In genomic region chr1:39922714-39923113, GRCm38 (mm10) we compare ENCODE assay signal across 8 mouse cellular contexts. TPM values are rescaled to one million over a fixed set of nuclear protein-coding genes. Genes with fewer than 3 reads are reported as not detected.
DNase-seq lines count a peak whose midpoint lies in the region; ATAC-seq lines count a peak whose summit lies in the region.

No protein-coding gene starts in this region.

- no peak overlapping the region for H3K9ac ChIP-seq in lung, embryonic 16.5 days (ENCODE audit: low read length)

- H3K4me3 ChIP-seq in brown adipose tissue, adult 24 weeks (ENCODE audit: insufficient read depth, low read depth, low read length), result no peak overlapping the region
- no peak overlapping the region for H3K4me3 ChIP-seq in lung, embryonic 16.5 days (ENCODE audit: low read length)
- no peak overlapping the region for H3K4me3 ChIP-seq in forebrain, embryonic 10.5 days

- H3K27me3 ChIP-seq in lung, embryonic 16.5 days (ENCODE audit: control insufficient read depth, insufficient read depth, low read depth, low read length), result no peaks in the 10 kb centered on the region
- no peaks in the 10 kb centered on the region for H3K27me3 ChIP-seq in forebrain, embryonic 10.5 days (ENCODE audit: poor library complexity, severe bottlenecking)

- no peaks in the 10 kb centered on the region for H3K9me3 ChIP-seq in lung, embryonic 16.5 days (ENCODE audit: control insufficient read depth, low read length)
- no peaks in the 10 kb centered on the region for H3K9me3 ChIP-seq in forebrain, embryonic 10.5 days

- WGBS in lung, embryonic 16.5 days, result 23% methylated on average over 8 of the region's 8 CpGs
- 54% methylated on average over 8 of the region's 8 CpGs for WGBS in forebrain, embryonic 10.5 days

- peak overlapping the region; percentile 30 for H3K27ac ChIP-seq in brown adipose tissue, adult 24 weeks (replicated peaks; ENCODE audit: low read depth, low read length)
- H3K27ac ChIP-seq in lung, embryonic 16.5 days (ENCODE audit: low read length), result peak overlapping the region; percentile 65
- no peak overlapping the region for H3K27ac ChIP-seq in forebrain, embryonic 10.5 days

- H3K4me2 ChIP-seq in lung, embryonic 16.5 days (ENCODE audit: low read depth, low read length), result peak overlapping the region; percentile 13; the same call in 1 of the 2 replicates

- peak; percentile 27 for ATAC-seq in frontal cortex, adult (ENCODE audit: low TSS enrichment)
- peak; percentile 46; the same call in 1 of the 2 replicates for ATAC-seq in lung, embryonic 16.5 days (ENCODE audit: low read depth)

- DNase-seq in frontal cortex, postnatal 10 days (ENCODE audit: low spot score in 2 of 2), result no peak
- DNase-seq in induced T-regulatory cell, adult 2 months (ENCODE audit: low read depth), result peak; percentile 89
- peak; percentile 67 for DNase-seq in thymus, postnatal 14 days
- no peak for DNase-seq in forebrain, embryonic 10.5 days (ENCODE audit: extremely low spot score, low spot score)
- DNase-seq in cerebellum, postnatal 25 days, result no peak

- H3K4me1 ChIP-seq in brown adipose tissue, adult 24 weeks (ENCODE audit: control insufficient read depth, insufficient read depth, insufficient read length, low read length), result peaks cover 65% of the 10 kb centered on the region
- peaks cover 48% of the 10 kb centered on the region for H3K4me1 ChIP-seq in lung, embryonic 16.5 days (replicated peaks; ENCODE audit: control insufficient read depth, insufficient read depth, low read length)
- H3K4me1 ChIP-seq in forebrain, embryonic 10.5 days, result peaks cover 65% of the 10 kb centered on the region

- H3K36me3 ChIP-seq in lung, embryonic 16.5 days (ENCODE audit: control insufficient read depth, insufficient read depth, low read length), result no peaks in the 10 kb centered on the region
- peaks cover 34% of the 10 kb centered on the region for H3K36me3 ChIP-seq in forebrain, embryonic 10.5 days (replicated peaks)

RNA-seq across cellular contexts. Expression of gene Map4k4, which starts 22.0 kb away (rescaled TPM):
- polyA plus RNA-seq in brown adipose tissue, adult 24 weeks (2012; ENCODE audit: insufficient read depth, insufficient read length, missing spikeins), result 51.3 and 54.7 TPM in 2 replicates
- polyA plus RNA-seq in lung, embryonic 16.5 days (2015; fragmentation: Nextera tagmentation; extraction: Ambion mirVana), result 20.9 and 21.6 TPM in 2 replicates
- polyA plus RNA-seq in forebrain, embryonic 10.5 days (2016; fragmentation: Nextera tagmentation; extraction: Ambion mirVana), result 28.3 and 31.0 TPM in 2 replicates

Comparison
In these comparisons a context has a peak if more than half of its experiments do, and no peak if none do; other contexts are left out.
1. DNase-seq: peak in induced T-regulatory cell, adult 2 months (single experiment) and thymus, postnatal 14 days (single experiment); none in frontal cortex, postnatal 10 days (0 of 2), forebrain, embryonic 10.5 days (single experiment) and cerebellum, postnatal 25 days (0 of 2).